Mouse (Mus musculus) megakaryocyte, embryonic 14.5 days (primary cell): ENCODE measurements around the gene Bora.

Experiments
- FLI1 ChIP-seq: IDR thresholded peaks from 2 replicates; pipeline ENCODE4 v1.6.1; 2012; ENCODE audit warnings: low read length, inconsistent platforms, mixed read lengths
- GATA1 ChIP-seq: IDR thresholded peaks from 3 replicates; pipeline ENCODE4 v1.6.1; 2012; ENCODE audit warnings: mixed read lengths, low read length, inconsistent platforms, borderline replicate concordance

DNA sequence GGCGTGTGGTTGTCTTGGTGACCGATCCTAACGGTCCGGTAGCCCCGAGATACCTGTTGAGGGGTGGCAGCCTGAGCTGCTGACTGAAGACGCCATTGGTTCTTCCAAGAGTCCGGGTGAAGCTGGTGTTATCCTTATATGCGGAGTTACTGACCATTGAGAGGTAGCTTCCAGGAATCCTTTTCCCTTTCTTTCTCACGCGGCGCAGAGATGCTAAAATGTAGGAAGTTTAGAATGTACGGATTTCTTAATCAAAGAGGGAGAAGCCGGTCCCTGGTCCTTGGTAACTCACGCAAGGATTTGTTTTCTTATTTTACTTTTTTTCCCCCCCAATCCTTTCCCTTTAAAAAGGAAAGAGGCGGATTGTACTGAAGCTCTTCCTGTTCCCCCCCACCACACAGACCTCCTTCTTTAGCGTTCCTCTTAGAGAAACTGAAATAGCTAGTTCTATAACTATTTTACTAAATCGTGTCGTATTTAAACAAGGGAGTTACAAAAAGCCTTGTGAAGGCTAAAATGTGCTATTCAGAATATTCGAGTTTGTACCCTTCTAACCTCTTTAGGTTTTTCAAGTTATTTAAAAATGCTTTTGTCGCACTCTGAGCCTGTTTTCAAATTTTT is 54.1 kb downstream of the Bora start:
- TF ChIP-seq GATA1 = no peak
- TF ChIP-seq FLI1 = no peak
